Mouse (Mus musculus) T-cell, adult 2 months (primary cell): ENCODE results near the gene Ntf5.

Experiments
- DNase-seq: peaks from one replicate; pipeline ENCODE4 v3.0.0; 2022; ENCODE audit warnings: low spot score

Gene Ntf5

DNA sequence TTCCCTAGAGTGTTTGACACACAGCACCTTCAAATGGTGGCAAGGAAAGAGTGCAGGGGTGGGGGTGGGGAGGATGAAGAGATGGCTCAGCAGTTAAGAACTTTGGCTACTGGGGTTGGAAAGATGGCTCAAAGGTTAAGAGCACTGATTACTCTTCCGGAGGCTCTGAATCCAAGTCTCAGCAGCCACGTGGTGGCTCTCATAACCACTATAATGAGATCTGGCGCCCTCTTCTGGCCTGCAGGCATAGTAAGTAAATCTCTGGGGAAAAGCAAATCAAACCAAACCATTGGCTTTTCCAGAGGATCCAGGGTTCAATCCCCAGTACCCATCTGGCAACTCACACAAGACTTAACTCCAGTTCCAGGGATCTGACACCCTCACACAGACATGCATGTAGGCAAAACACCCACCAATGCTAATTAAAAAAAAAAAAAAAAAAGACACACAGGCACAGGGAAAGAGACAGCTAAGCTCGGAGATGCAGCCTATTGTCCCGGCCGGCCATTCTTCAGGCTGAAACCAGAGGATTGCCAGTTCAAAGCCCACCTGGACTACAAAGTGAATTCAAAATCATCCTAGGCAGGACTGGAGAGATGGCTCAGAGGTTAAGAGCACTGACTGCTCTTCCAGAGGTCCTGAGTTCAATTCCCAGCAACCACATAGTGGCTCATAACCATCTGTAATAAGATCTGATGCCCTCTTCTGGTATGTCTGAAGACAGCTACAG is 9.8 kb upstream of the Ntf5 start:
- DNase-seq: peak; percentile 67

- DNase-seq: peak; percentile 56
These were observed 8.1 kb upstream of the Ntf5 start, which contains the start of gene Kcna7 for GRCm38 (mm10) chr7:45405091-45406075. TSS of gene Kcna7 (plus strand) at chr7:45405653.

- DNase-seq: no peak
These were observed 7.0 kb upstream of the Ntf5 start for GRCm38 (mm10) chr7:45406157-45407156.

- no peak for DNase-seq
These were observed 5.7 kb upstream of the Ntf5 start for GRCm38 (mm10) chr7:45407836-45408235.

DNA sequence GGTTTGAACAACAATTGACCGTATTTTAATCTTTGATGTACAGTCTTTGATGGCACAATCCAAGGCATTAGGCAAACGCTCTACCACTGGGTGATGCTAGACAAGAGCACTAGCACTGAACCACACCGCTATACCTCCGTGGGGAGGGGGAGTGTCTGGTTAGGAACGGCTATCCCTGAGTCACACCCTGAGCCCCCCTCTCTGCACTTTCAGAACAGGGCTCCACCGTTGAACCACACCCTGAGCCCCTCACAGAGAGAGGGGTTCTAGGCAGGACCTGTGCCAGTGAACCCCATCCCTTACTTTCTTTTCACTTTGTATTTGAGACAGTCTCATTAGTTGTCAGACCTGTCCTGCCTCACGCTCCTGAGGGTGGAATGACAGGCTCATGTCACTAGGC is 5.1 kb upstream of the Ntf5 start:
- DNase-seq: no peak

GRCm38 (mm10) chr7:45408949-45409348 is 4.5 kb upstream of the Ntf5 start:
- DNase-seq: no peak

DNA sequence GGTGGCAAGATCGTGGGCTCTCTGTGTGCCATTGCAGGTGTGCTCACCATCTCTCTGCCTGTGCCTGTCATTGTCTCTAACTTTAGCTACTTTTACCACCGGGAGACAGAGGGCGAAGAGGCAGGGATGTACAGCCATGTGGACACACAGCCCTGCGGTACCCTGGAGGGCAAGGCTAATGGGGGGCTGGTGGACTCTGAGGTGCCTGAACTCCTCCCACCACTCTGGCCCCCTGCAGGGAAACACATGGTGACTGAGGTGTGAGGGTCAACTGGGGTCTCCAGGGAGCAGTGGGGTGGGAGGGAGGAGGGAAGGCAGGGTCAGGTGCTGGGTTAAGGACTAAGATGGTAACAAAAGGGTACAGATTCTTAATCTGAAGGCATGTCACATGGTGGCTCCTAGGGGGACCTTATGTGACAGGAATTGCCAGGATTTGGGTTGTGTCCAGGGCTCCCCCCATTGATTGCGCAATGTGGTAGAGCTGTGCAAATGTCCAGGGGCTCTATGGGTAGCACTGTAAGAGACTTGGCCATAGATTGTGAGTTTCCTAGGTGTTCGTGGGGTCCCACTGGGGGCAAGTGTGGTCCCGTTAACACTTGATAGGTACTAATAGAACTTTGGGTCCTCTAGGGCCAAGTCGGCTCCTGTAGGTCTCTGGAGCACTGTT is 3.9 kb upstream of the Ntf5 start:
- DNase-seq: no peak

DNA sequence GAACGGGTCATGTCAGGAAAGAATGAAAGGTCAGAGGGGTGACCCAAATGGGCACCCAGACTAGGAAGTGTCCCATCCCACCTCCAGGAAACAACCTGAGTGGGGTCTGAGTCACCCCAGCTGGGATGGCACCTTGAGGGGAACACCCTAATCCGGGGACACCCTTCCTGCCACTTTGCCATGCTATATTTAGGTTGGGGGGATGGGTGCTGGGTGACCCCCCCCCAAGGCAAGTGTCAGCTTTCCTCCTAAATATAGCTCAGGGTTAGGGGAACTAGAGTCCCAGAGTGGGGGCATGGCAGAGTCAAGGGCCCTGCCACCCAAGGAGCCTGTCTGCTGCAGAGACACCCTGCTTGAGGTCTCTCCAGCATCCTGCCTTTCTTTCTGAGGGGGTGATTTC is 1.1 kb upstream of the Ntf5 start:
- no peak for DNase-seq

DNA sequence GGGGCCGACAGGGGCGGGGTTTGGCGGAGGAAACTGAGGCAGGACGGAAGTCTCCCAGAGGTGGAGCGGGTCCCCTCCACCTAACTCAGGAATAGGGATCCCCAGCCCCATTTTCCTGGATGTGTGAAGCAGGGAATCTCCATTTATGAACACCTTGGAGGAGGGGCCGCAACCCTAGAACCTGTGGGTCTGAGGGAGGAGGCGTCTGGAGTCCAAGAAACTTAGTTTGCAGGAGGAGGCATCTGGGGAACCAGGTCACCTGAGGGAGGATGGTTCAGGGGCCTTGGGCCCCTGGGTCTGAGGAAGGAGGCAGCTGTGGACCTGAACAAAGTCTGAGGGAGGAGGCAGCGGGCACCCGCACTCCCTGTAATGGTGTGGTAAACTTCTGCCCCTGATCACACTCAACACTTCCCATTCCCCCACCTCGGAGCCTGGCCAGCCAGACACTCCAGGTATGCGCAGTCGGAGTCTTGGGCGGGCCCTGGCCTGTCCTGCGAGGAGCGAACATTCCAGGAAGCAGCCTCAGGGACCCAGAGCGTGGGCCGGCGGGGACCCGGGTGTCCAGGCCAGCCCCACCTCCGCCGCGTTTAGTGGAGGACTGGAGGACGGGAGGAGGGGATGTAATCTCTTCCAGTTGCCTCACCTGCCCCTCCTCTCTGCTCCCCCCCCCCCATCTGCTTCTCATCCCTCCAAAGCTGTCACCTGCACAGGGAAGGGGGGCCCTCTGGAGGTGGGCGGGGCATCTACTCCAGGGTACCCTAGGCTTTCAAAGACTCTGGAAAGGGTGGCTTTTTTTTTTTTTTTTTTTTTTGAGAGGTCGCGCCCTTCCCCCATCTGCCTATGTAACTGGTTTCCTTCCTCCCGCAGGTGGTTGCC is 607 bp downstream of the Ntf5 start:
- DNase-seq: no peak

GRCm38 (mm10) chr7:45414740-45415224 is 1.3 kb downstream of the Ntf5 start:
- DNase-seq: no peak

DNA sequence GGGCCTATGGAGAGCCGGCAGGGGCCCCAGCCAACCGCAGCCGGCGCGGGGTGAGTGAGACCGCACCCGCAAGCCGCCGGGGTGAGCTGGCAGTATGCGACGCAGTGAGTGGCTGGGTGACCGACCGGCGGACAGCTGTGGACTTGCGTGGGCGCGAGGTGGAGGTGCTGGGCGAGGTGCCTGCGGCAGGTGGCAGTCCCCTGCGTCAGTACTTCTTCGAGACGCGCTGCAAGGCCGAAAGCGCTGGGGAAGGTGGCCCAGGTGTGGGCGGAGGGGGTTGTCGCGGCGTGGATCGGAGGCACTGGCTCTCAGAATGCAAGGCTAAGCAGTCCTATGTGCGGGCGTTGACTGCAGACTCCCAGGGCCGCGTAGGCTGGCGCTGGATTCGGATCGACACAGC is 2.1 kb downstream of the Ntf5 start:
- DNase-seq: peak; percentile 28

- no peak for DNase-seq
These were observed 4.5 kb downstream of the Ntf5 start for GRCm38 (mm10) chr7:45417962-45418492.

- DNase-seq: no peak
These were observed 6.5 kb downstream of the Ntf5 start for GRCm38 (mm10) chr7:45419859-45420614.

DNA sequence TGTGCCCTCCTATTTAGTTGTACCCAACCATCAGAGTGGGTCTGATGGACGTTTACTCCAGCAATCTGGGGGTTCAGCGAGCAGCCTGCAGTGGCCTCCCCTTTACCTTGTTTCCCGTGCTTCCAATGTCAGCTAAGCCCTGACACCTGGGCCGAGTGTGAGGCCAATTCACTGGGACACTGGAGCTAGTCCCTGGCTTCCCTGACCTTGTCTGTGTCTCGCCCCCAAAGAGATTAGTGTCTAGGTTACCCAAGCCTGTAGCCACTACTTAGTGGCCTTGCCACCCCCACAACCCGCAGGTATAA is 7.1 kb downstream of the Ntf5 start, which contains the start of gene Lhb:
Lhb (plus strand) TSS at position 206 of the 305 bp plus-strand sequence.
- DNase-seq: no peak

DNA sequence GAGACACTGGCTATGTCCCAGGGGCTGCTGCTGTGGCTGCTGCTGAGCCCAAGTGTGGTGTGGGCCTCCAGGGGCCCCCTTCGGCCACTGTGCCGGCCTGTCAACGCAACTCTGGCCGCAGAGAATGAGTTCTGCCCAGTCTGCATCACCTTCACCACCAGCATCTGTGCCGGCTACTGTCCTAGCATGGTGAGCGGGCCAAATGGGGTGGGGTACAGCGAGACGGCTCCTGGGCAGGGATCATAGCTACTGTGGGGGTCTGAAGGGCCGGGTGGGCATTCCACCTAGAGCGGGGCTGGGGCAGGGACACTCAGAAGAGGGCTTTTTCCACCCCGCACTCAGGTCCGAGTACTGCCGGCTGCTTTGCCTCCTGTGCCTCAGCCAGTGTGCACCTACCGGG is 7.7 kb downstream of the Ntf5 start:
- DNase-seq: no peak

DNA sequence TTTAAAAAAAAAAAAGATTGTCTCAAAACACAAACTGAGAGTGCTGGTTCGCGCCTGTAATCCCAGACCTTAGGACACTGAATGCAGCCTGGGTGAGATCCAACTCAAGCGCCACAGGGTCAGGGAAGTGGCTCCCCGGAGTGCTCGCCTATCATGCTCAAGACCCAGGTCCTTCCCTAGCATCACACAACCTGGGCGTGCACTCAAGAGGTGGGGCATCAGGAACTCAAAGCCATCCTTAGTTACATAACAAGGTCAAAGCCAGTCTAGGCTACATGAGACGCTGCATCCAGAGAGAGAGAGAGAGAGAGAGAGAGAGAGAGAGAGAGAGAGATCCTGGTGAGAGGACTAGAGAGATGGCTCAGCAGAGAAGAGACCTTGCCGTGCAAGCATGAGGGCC is 13.1 kb downstream of the Ntf5 start:
- no peak for DNase-seq

DNA sequence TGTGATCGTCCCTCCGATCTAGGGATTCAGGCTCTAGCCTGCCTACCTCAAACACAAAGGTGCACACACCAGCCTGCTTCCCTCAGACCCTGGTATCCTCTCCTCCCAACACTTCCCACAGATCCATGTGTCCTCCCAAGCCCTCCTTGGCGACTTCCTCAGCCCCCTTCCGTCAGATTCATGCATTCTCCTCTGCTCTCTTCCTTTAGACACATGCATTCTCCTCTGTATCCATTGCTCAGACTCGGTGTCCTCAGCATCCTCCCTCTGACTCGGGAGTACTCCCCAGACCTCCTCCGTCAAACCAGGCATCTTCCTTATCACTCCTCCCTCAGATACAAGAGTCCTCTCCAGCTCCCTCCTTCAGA is 20.3 kb downstream of the Ntf5 start:
- DNase-seq: no peak

DNA sequence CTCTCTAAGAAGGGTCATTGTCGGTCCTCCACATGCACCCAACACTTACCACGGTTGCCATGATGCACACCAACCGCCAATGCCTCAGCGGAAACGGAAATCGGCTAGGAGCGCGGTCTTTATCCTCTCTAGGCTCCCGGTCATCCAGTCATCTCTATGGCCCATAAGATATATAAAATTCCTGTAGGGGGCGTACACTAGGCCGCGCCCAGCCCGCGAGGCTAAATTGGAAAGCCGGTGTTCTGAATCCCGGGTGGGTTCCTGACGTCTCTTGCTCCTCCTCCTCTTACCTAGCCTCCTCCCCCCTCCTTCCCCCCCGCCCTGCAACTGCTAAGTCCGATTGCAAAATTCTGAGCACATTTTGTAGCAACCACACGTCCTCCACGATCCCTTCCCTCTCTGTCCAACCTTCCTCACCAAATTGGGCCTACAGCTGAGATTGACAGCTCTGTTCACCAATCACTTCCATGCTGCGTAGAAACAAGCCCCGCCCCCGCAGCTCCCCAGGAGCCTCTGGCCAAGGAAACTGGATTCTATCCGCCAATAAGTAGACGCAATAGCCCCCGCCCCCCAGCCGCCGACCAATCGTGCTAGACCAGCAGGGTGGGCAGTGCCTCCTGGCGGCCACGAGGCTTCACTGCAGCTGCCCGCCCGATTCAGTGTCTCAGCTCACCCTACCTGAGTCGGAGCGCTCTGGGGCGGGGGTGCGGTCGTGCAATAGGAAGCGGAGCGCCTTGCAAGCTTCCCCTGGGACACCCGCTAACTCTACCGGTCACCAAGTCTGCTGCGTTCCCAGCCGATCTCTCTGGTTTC is 20.9 kb downstream of the Ntf5 start, which contains the start of gene Gys1:
Gys1 (plus strand) TSS at position 642 of the 813 bp plus-strand sequence.
- DNase-seq: peak; percentile 100
